Mouse (Mus musculus): ENCODE data around the gene Bbox1. TPM values are rescaled to one million over a fixed set of nuclear protein-coding genes. Genes with fewer than 3 reads are reported as not detected.

The Bbox1 gene
- 0.39 and 0.46 TPM in 2 replicates for polyA plus RNA-seq (2015; fragmentation: Nextera tagmentation; extraction: Ambion mirVana)

- H3K4me3 ChIP-seq (replicated peaks; ENCODE audit: low read length), result no peak within 1 kb of the TSS
- no peak within 1 kb of the TSS for H3K9ac ChIP-seq (ENCODE audit: low read length)
- H3K9me3 ChIP-seq (replicated peaks; ENCODE audit: control insufficient read depth, low read length), result no peaks in the 10 kb centered on the region
- H3K27ac ChIP-seq (ENCODE audit: low read length), result no peak within 1 kb of the TSS
- no peak within 1 kb of the TSS for H3K4me2 ChIP-seq (ENCODE audit: low read depth, low read length)
- WGBS, result 68% methylated on average over 6 of the region's 6 CpGs
- no peaks in the 10 kb centered on the region for H3K36me3 ChIP-seq (ENCODE audit: control insufficient read depth, insufficient read depth, low read length)
- ATAC-seq (ENCODE audit: insufficient read depth, low FRiP score), result no peak
- H3K4me1 ChIP-seq (ENCODE audit: control insufficient read depth, insufficient read depth, low read length), result no peaks in the 10 kb centered on the region
- H3K27me3 ChIP-seq (ENCODE audit: control insufficient read depth, insufficient read depth, low read length), result no peaks in the 10 kb centered on the region
These were observed at the start of gene Bbox1 for GRCm38 (mm10) chr2:110314509-110315155. TSS of gene Bbox1 (minus strand) at chr2:110314560.

GRCm38 (mm10) chr2:110363855-110364254 lies 49.5 kb upstream of the Bbox1 start:
- H3K36me3 ChIP-seq (ENCODE audit: control insufficient read depth, insufficient read depth, low read length), result no peaks in the 10 kb centered on the region
- no peaks in the 10 kb centered on the region for H3K4me1 ChIP-seq (ENCODE audit: control insufficient read depth, insufficient read depth, low read length)
- no peak overlapping the region for H3K9ac ChIP-seq (ENCODE audit: low read length)
- no peak overlapping the region for H3K4me3 ChIP-seq (replicated peaks; ENCODE audit: low read length)
- H3K4me2 ChIP-seq (ENCODE audit: low read depth, low read length), result no peak overlapping the region
- no peak overlapping the region for H3K27ac ChIP-seq (ENCODE audit: low read length)
- ATAC-seq (ENCODE audit: insufficient read depth, low FRiP score), result no peak
- H3K9me3 ChIP-seq (replicated peaks; ENCODE audit: control insufficient read depth, low read length), result no peaks in the 10 kb centered on the region
- H3K27me3 ChIP-seq (ENCODE audit: control insufficient read depth, insufficient read depth, low read length), result no peaks in the 10 kb centered on the region
- 44% methylated on average over 3 of the region's 3 CpGs for WGBS

GRCm38 (mm10) chr2:110362432-110363283 lies 48.3 kb upstream of the Bbox1 start, which contains the start of gene Fibin:
TSS of gene Fibin (minus strand) at chr2:110363183.
- Histone ChIP-seq H3K4me3 (replicated peaks; ENCODE audit: low read length) (peak within 1 kb of the TSS; percentile 57), H3K9ac (ENCODE audit: low read length) (peak within 1 kb of the TSS; percentile 81), H3K27me3 (ENCODE audit: control insufficient read depth, insufficient read depth, low read length) (no peaks in the 10 kb centered on the region), H3K4me1 (ENCODE audit: control insufficient read depth, insufficient read depth, low read length) (no peaks in the 10 kb centered on the region), H3K36me3 (ENCODE audit: control insufficient read depth, insufficient read depth, low read length) (no peaks in the 10 kb centered on the region), H3K27ac (ENCODE audit: low read length) (peak within 1 kb of the TSS; percentile 82), H3K4me2 (ENCODE audit: low read depth, low read length) (peak within 1 kb of the TSS; percentile 72), H3K9me3 (replicated peaks; ENCODE audit: control insufficient read depth, low read length) (no peaks in the 10 kb centered on the region)
- ATAC-seq (ENCODE audit: insufficient read depth, low FRiP score), result peak; percentile 79
- under 1% methylated on average over 33 of the region's 33 CpGs for WGBS

GRCm38 (mm10) chr2:110353302-110353970 lies 39.1 kb upstream of the Bbox1 start:
- ATAC-seq (ENCODE audit: insufficient read depth, low FRiP score), result no peak
- Histone ChIP-seq H3K27ac (ENCODE audit: low read length) (no peak overlapping the region), H3K4me3 (replicated peaks; ENCODE audit: low read length) (no peak overlapping the region), H3K27me3 (ENCODE audit: control insufficient read depth, insufficient read depth, low read length) (no peaks in the 10 kb centered on the region), H3K36me3 (ENCODE audit: control insufficient read depth, insufficient read depth, low read length) (no peaks in the 10 kb centered on the region), H3K4me2 (ENCODE audit: low read depth, low read length) (no peak overlapping the region), H3K4me1 (ENCODE audit: control insufficient read depth, insufficient read depth, low read length) (no peaks in the 10 kb centered on the region), H3K9me3 (replicated peaks; ENCODE audit: control insufficient read depth, low read length) (no peaks in the 10 kb centered on the region), H3K9ac (ENCODE audit: low read length) (no peak overlapping the region)
- 75% methylated on average over 5 of the region's 5 CpGs for WGBS

- no peak overlapping the region for H3K4me2 ChIP-seq (ENCODE audit: low read depth, low read length)
- 63% methylated on average over 5 of the region's 5 CpGs for WGBS
- no peaks in the 10 kb centered on the region for H3K27me3 ChIP-seq (ENCODE audit: control insufficient read depth, insufficient read depth, low read length)
- H3K36me3 ChIP-seq (ENCODE audit: control insufficient read depth, insufficient read depth, low read length), result no peaks in the 10 kb centered on the region
- H3K4me1 ChIP-seq (ENCODE audit: control insufficient read depth, insufficient read depth, low read length), result no peaks in the 10 kb centered on the region
- no peak for ATAC-seq (ENCODE audit: insufficient read depth, low FRiP score)
- H3K9me3 ChIP-seq (replicated peaks; ENCODE audit: control insufficient read depth, low read length), result no peaks in the 10 kb centered on the region
- H3K4me3 ChIP-seq (replicated peaks; ENCODE audit: low read length), result no peak overlapping the region
- no peak overlapping the region for H3K27ac ChIP-seq (ENCODE audit: low read length)
- H3K9ac ChIP-seq (ENCODE audit: low read length), result no peak overlapping the region
These were observed 37.5 kb upstream of the Bbox1 start for GRCm38 (mm10) chr2:110351843-110352251.

- Histone ChIP-seq H3K4me3 (replicated peaks; ENCODE audit: low read length) (no peak overlapping the region), H3K27ac (ENCODE audit: low read length) (no peak overlapping the region), H3K9ac (ENCODE audit: low read length) (no peak overlapping the region), H3K4me1 (ENCODE audit: control insufficient read depth, insufficient read depth, low read length) (no peaks in the 10 kb centered on the region), H3K9me3 (replicated peaks; ENCODE audit: control insufficient read depth, low read length) (no peaks in the 10 kb centered on the region), H3K27me3 (ENCODE audit: control insufficient read depth, insufficient read depth, low read length) (no peaks in the 10 kb centered on the region), H3K4me2 (ENCODE audit: low read depth, low read length) (no peak overlapping the region), H3K36me3 (ENCODE audit: control insufficient read depth, insufficient read depth, low read length) (no peaks in the 10 kb centered on the region)
- WGBS, result 55% methylated on average over 1 of the region's 1 CpGs
- no peak for ATAC-seq (ENCODE audit: insufficient read depth, low FRiP score)
These were observed 37.0 kb upstream of the Bbox1 start for GRCm38 (mm10) chr2:110351406-110351805.

GRCm38 (mm10) chr2:110328953-110329352 lies 14.6 kb upstream of the Bbox1 start:
- Histone ChIP-seq H3K4me1 (ENCODE audit: control insufficient read depth, insufficient read depth, low read length) (no peaks in the 10 kb centered on the region), H3K4me2 (ENCODE audit: low read depth, low read length) (no peak overlapping the region), H3K4me3 (replicated peaks; ENCODE audit: low read length) (no peak overlapping the region), H3K9me3 (replicated peaks; ENCODE audit: control insufficient read depth, low read length) (no peaks in the 10 kb centered on the region), H3K36me3 (ENCODE audit: control insufficient read depth, insufficient read depth, low read length) (no peaks in the 10 kb centered on the region), H3K27me3 (ENCODE audit: control insufficient read depth, insufficient read depth, low read length) (no peaks in the 10 kb centered on the region), H3K27ac (ENCODE audit: low read length) (no peak overlapping the region), H3K9ac (ENCODE audit: low read length) (no peak overlapping the region)
- no peak for ATAC-seq (ENCODE audit: insufficient read depth, low FRiP score)

GRCm38 (mm10) chr2:110319949-110320348 lies 5.6 kb upstream of the Bbox1 start:
- Histone ChIP-seq H3K4me2 (ENCODE audit: low read depth, low read length) (no peak overlapping the region), H3K4me1 (ENCODE audit: control insufficient read depth, insufficient read depth, low read length) (no peaks in the 10 kb centered on the region), H3K9ac (ENCODE audit: low read length) (no peak overlapping the region), H3K4me3 (replicated peaks; ENCODE audit: low read length) (no peak overlapping the region), H3K9me3 (replicated peaks; ENCODE audit: control insufficient read depth, low read length) (no peaks in the 10 kb centered on the region), H3K36me3 (ENCODE audit: control insufficient read depth, insufficient read depth, low read length) (no peaks in the 10 kb centered on the region), H3K27ac (ENCODE audit: low read length) (no peak overlapping the region), H3K27me3 (ENCODE audit: control insufficient read depth, insufficient read depth, low read length) (no peaks in the 10 kb centered on the region)
- ATAC-seq (ENCODE audit: insufficient read depth, low FRiP score), result no peak
- 69% methylated on average over 4 of the region's 4 CpGs for WGBS

- H3K9me3 ChIP-seq (replicated peaks; ENCODE audit: control insufficient read depth, low read length), result no peaks in the 10 kb centered on the region
- no peak overlapping the region for H3K9ac ChIP-seq (ENCODE audit: low read length)
- ATAC-seq (ENCODE audit: insufficient read depth, low FRiP score), result no peak
- no peak overlapping the region for H3K4me3 ChIP-seq (replicated peaks; ENCODE audit: low read length)
- no peak overlapping the region for H3K4me2 ChIP-seq (ENCODE audit: low read depth, low read length)
- H3K4me1 ChIP-seq (ENCODE audit: control insufficient read depth, insufficient read depth, low read length), result no peaks in the 10 kb centered on the region
- H3K36me3 ChIP-seq (ENCODE audit: control insufficient read depth, insufficient read depth, low read length), result no peaks in the 10 kb centered on the region
- no peak overlapping the region for H3K27ac ChIP-seq (ENCODE audit: low read length)
- no peaks in the 10 kb centered on the region for H3K27me3 ChIP-seq (ENCODE audit: control insufficient read depth, insufficient read depth, low read length)
- WGBS, result 69% methylated on average over 1 of the region's 1 CpGs
These were observed 4.9 kb upstream of the Bbox1 start for GRCm38 (mm10) chr2:110319266-110319665.

Measured in stomach, embryonic 16.5 days (tissue).